Mouse (Mus musculus): Measurements from ENCODE around the gene Ncoa3.
A peak's percentile ranks its signal among the peaks of the same experiment; 100 is the strongest.

Gene Ncoa3

DNA sequence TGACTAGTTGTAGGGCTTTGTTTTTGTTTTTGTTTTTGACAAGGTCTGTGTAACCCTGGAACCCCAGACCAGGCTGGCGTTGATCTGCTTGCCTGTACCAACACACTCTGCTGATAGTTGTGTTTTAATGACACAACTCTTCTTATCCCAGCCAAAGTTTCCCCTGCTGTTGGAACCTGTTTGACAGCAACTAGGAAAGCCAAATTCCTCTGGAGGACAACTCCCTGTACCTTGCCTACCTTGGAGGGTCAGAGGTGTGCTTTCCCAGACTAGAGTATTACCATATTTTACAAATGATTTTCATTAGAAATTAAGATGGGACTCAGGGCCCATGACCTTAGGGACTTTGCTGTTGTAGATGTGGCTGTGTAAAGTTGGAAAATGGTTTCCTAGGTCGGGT is 9.3 kb downstream of the Ncoa3 start:
- DNase-seq (ENCODE audit: low spot score in 2 of 2), result no peak

DNA sequence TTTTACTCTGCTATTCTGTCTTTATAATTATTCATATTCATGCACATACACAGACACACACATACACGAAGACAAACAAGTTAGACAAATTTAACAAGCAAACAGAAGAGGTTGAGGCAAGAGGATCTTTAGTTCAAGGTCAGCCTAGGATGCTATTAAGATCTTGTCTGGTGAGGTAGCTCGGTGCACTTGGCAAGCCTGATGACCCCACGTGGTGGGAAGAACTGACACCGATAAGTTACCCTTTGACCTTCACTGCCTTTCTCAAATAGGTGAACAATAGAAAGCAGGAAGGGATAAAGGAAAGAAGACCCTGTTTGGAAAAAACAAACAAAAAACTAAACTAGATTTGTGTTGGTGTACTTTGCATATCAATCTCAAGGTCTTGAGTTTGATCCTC is 10.0 kb downstream of the Ncoa3 start:
- DNase-seq (ENCODE audit: low spot score in 2 of 2), result no peak

DNA sequence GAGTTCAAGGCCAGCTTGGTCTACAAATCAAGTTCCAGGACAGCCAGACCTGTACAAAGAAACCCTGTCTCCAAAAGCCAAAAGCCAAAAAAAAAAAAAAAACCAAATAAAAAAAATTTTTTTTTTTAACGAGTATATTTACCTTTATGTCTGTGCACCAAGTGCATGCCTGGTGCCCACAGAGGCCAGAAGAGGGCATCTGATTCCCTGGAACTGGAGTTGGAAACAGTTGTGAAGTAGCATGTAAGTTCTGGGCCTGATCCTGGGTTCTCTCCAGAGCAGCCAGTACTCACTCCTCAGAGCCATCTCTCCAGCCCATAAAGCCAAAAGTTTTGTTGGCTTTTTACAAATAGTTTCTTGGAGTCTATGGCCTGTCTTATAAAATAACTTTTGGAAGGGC is 10.6 kb downstream of the Ncoa3 start:
- DNase-seq (ENCODE audit: low spot score in 2 of 2), result no peak

- no peak for DNase-seq (ENCODE audit: low spot score in 2 of 2)
These were observed 14.6 kb downstream of the Ncoa3 start for GRCm38 (mm10) chr2:166007046-166007445.

DNA sequence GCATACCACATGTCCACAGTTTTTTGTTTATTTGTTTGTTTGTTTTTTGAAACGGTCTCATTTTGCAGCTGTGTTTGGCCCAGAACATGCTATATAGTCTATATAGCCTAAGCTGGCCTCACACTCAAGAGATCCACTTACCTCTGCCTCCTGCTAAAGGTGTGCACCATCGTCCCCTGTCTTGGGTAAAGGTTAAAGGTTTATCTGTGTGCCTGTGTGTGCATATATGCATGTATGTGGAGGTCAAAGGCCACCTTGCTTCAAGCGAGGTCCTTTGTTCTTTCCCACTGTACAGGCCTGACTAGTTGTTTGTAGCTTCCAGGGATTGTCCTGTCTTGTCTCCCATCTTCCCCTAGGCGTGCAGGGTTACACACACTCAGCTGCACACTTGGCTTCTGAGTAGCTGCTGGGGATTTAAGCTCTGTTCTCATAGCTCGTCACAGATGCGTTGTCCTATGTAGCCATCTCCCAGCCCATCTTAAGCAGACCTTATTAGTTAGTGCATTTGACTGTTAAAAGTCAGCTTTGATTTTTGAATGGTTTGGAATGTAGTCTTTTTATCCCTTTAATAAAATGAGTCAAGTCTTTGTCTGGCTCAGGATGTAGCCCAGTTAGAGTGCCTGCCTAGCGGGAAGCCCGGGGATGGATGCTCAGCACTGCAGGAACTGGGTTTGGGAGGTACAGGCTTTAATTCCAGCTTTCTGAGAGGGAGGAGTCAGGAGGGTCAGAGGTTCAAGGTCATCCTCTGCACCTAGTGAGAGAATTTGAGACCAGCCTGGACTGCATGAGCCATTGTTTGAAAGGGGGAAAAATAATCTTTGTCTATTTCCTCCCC is 16.3 kb downstream of the Ncoa3 start:
- DNase-seq (ENCODE audit: low spot score in 2 of 2), result no peak

DNA sequence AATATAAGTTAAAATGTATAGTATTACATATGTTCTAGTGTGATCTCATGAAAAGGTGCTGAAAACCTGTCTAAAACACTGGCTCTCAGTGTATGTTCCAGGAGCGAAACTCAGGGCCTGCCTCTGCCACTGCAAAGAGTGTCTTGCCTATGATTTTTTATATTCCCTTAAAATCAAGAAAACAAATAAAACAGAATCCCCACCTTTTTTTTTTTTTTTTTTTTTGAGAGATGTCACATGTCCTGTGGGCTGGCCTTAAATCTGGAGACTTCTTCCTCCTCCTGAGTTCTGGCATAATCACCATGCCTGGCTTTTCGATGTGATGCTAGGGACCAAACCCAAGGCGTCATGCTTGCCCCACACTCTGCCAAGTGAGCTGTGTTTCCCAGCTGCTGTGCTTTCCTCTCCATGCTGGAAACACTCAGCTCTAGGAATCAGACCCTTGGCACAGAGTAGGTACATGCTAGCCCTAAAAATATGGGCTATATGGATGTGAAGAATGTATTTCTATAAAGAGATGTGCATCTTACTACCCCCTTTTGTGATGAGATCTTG is 17.0 kb downstream of the Ncoa3 start:
- DNase-seq (ENCODE audit: low spot score in 2 of 2), result peak in 1 of 2 experiments; percentile 29

DNA sequence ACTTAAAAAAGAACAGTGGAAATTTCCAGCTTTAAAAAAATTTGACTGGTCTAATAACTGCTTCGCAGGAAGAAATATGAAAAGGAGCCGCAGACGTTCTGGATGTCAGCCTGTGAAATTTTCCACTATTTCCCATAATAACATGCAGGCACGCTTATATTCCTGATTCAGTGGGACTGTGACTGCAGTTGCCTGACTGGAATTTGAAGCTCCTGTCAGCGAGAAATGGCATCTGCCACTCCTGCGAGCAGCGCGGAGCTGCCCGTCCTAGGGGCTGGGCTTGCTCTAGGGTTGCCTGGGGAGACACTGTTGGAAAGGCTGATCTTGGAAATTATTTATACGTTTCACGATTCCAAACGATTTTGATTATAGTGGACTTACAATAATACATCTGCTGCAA is 17.9 kb downstream of the Ncoa3 start:
- DNase-seq (ENCODE audit: low spot score in 2 of 2), result no peak

DNA sequence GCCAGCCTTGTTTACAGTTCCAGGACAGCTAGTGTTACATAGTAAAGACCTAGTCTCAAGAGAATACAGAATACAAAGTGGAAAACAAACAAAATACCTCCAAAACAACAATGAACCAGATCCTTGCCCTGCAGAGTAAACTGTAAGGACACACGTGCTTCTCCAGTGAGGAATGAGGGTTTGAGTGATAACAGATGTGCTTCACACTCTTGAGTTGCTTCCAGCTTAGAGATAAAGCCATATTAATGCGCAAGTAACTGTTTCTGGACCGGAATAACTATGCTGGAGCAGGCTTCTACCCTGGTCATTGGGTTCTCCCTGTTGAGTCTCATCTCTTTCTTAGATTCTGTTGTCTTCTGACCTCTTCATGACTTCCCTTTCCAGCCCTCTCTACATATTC is 19.0 kb downstream of the Ncoa3 start:
- DNase-seq (ENCODE audit: low spot score in 2 of 2), result no peak

DNA sequence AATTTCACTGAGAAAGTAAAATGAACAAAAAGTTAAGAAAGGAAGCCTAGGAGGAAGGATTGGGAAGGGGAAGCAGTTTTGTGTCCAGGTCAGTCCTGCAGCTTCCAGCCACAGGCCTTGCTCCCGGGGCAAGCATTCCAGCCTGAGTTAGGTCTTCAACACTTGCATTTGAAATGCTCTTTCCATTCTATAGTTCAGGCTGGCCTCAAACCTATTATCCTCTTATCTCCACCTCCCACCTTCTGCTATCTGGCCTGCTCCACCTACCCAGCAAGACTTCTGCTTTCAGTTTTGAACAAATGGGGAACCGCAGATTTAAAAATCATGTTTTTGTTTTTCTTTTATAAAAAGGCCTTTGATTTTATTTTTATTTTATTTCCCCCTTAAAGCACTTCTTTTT is 19.7 kb downstream of the Ncoa3 start:
- DNase-seq (ENCODE audit: low spot score in 2 of 2), result no peak

DNA sequence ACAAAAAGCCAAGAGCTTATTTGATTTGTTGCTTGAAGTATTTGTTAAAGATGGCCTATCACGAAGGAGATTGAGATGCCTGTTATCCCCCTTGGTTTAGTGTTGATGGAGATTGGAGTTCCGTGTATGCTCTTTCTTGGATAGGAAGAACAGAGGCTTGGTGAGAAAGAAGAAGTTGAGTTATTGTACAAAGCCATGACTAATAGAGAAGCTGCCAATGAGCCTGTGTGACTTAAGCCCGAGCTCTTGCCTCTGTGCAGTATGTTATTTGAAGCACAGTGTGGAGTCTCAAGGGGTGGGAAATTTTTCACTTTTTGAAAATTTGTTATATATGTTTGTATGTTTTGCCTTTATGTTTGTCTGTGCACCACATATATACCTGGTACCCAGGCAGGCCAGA is 26.3 kb downstream of the Ncoa3 start:
- DNase-seq (ENCODE audit: low spot score in 2 of 2), result no peak

- no peak for DNase-seq (ENCODE audit: low spot score in 2 of 2)
These were observed 27.6 kb downstream of the Ncoa3 start for GRCm38 (mm10) chr2:166020026-166020425.

DNA sequence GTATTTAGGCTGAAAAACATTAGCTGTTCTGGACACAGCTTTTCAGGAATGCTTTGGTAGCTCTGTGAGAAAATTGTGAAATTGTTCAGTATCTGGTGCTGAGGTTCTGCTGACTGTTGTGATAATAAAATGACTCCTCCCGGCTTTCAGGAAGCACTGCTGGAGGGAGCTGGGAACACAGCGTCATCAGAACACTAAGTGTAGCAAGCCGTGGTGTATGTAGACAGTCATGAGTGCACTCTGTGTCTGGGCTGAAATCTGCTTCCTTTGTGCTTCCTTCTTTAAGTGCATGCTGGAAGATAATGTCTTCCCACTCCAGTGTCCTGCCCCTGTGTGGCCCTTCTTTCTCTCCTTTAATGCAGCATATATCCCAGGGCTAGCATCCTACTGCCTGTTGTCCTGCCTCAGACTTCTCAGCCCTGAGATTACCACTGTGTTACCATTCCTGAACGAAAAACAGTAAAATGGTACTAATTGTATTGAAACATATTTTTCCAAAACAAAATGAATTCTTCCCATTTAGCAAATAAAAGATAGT is 28.7 kb downstream of the Ncoa3 start:
- DNase-seq (ENCODE audit: low spot score in 2 of 2), result no peak

GRCm38 (mm10) chr2:166021642-166022041 is 29.2 kb downstream of the Ncoa3 start:
- DNase-seq (ENCODE audit: low spot score in 2 of 2), result no peak

DNA sequence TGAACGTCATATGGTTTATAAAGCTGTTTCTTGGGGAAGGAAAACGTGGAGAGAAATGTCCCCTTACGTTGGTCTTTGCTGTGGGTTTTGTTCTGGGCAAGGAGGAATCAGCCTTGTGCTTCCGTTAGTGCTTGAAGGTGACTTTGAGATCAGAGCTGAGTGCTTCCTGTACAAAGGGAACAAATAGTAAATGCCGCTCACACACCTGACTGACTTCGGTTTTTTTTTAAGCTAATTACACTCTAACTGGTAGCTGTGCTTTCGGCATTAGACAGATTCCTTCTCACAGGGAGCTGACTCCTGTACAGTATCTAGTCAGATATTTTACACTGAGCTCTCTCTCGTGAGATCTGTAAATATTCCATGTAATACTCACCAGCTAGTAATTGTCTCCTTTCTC is 29.9 kb downstream of the Ncoa3 start:
- no peak for DNase-seq (ENCODE audit: low spot score in 2 of 2)

- no peak for DNase-seq (ENCODE audit: low spot score in 2 of 2)
These were observed 31.6 kb downstream of the Ncoa3 start for GRCm38 (mm10) chr2:166024079-166024478.

GRCm38 (mm10) chr2:166024621-166025020 is 32.2 kb downstream of the Ncoa3 start:
- DNase-seq (ENCODE audit: low spot score in 2 of 2), result no peak

DNA sequence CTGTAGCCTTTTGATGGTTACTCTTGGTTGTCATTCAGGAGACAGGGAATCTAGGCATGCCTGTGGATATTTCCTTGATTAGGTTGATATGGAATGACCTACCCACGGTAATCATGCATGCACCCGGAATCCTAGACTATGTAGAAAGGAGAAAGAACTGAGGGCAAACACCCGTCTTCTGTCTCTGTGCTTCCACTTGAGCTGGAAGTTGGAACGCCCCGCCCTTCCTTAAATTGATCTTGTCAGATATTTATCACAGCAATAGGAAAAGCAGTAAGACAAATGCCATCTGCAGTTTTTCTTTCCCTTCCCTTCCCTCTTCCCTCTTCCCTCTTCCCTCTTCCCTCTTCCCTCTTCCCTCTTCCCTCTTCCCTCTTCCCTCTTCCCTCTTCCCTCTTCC is 33.5 kb downstream of the Ncoa3 start:
- no peak for DNase-seq (ENCODE audit: low spot score in 2 of 2)

- no peak for DNase-seq (ENCODE audit: low spot score in 2 of 2)
These were observed 35.4 kb downstream of the Ncoa3 start for GRCm38 (mm10) chr2:166027834-166028233.

GRCm38 (mm10) chr2:166029232-166029631 is 36.8 kb downstream of the Ncoa3 start:
- no peak for DNase-seq (ENCODE audit: low spot score in 2 of 2)

GRCm38 (mm10) chr2:166030256-166030995 is 38.0 kb downstream of the Ncoa3 start:
- no peak for DNase-seq (ENCODE audit: low spot score in 2 of 2)

DNA sequence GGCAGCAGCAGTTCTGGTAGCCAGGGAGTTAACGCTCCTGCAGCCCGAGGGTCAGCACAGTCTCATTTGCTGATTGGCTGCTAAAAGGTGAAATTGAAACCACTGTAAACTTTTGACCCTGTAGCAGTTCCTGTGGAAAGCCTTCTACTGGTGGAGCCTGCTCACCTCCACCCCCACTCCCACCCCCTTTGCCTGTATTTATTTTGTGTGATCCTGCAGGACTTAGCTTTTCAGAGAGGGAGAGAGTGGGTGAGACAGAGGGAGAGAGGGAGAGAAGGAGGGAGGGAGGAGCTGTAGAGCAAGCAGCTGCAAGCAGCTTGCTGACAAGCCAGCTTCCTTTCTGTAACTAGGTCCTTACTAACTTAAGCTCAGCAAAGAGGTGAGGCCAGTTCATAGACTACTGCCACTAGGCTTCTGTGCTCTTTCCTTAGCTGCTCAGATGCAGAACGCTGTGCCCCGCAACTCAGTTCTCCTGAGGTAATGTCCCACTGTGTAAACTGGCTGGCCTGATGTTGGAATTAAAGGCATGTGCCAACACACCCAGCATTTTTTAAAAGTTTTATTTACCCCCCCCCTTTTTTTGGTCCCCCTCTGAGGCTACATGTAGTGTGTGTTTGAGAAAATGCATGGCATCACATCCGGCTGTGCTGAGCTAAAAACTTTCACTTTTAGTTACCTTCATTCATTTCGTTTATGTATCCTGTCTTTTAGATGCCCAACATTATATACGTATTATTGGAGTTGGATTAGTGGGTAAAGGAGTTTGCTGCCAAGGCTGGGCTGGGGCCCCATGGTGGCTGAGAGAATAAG is 38.9 kb downstream of the Ncoa3 start:
- DNase-seq (ENCODE audit: low spot score in 2 of 2), result no peak

DNA sequence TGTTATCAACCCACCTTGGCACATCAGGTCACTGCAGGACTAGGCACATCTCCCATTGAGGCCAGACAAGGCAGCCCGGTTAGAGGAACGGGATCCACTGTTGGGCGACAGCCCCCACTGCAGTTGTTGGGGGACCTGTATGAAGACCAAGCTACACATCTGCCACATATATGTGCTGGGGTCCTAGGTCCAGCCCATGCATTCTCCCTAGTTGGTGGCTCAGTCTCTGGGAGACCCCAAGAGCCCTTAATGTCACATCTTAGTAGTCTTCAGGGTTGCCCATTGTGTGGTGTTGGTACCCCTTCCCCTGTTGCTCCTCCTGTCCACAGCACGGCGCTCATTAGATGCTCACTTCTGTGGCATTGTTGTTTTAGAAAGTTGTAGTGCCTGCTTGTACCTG is 40.2 kb downstream of the Ncoa3 start:
- DNase-seq (ENCODE audit: low spot score in 2 of 2), result no peak

All from frontal cortex, postnatal 14 days (tissue).